Comparison of ENCODE assay signal across 7 mouse cellular contexts in genomic region chrX:134648031-134648692, GRCm38 (mm10). TPM values are rescaled to one million over a fixed set of nuclear protein-coding genes. Genes with fewer than 3 reads are reported as not detected.
DNase-seq lines count a peak whose midpoint lies in the region; ATAC-seq lines count a peak whose summit lies in the region.

No protein-coding gene starts in this region.

- H3K27ac ChIP-seq in intestine, embryonic 16.5 days (ENCODE audit: low read length): no peak overlapping the region
- H3K27ac ChIP-seq in midbrain, embryonic 11.5 days (ENCODE audit: low read depth, low read length): no peak overlapping the region

- WGBS in intestine, embryonic 16.5 days: 21% methylated on average over 11 of the region's 11 CpGs
- 24% methylated on average over 11 of the region's 11 CpGs for WGBS in midbrain, embryonic 11.5 days

- no peak overlapping the region for H3K4me3 ChIP-seq in intestine, embryonic 16.5 days (ENCODE audit: low read length)
- no peak overlapping the region for H3K4me3 ChIP-seq in midbrain, embryonic 11.5 days (ENCODE audit: low read depth, low read length)

- H3K36me3 ChIP-seq in intestine, embryonic 16.5 days (ENCODE audit: control insufficient read depth, insufficient read depth, low read length): no peaks in the 10 kb centered on the region
- no peaks in the 10 kb centered on the region for H3K36me3 ChIP-seq in midbrain, embryonic 11.5 days (ENCODE audit: control insufficient read depth, insufficient read depth, low read length)

- DNase-seq in adipocyte (ENCODE audit: low spot score): peak; percentile 89
- peak; percentile 62 for DNase-seq in gastrocnemius, postnatal 14 days
- peak; percentile 68 to 76 for DNase-seq in left cerebral cortex, postnatal 10 days (ENCODE audit: extremely low spot score in 1 of 2, low spot score in 2 of 2)
- DNase-seq in midbrain, embryonic 11.5 days (ENCODE audit: low spot score, missing footprints): peak; percentile 98
- peak; percentile 81 for DNase-seq in right cerebral cortex, postnatal 4 days

- no peak overlapping the region for H3K9ac ChIP-seq in intestine, embryonic 16.5 days (ENCODE audit: low read depth, low read length)
- H3K9ac ChIP-seq in midbrain, embryonic 11.5 days (ENCODE audit: low read length): no peak overlapping the region

- intact Hi-C loops in gastrocnemius, postnatal 14 days (cut with DNase I; ENCODE audit: low total_unique reads): no loop called here
- intact Hi-C loops in left cerebral cortex, postnatal 10 days (cut with DNase I): loop anchor here (5.0 kb wide), 1 partner anchor 69 kb away; the partner anchor contains the start of gene Armcx1

- H3K9me3 ChIP-seq in intestine, embryonic 16.5 days (ENCODE audit: control insufficient read depth, low read length): no peaks in the 10 kb centered on the region
- H3K9me3 ChIP-seq in midbrain, embryonic 11.5 days (ENCODE audit: control insufficient read depth, low read length): no peaks in the 10 kb centered on the region

- no peaks in the 10 kb centered on the region for H3K4me1 ChIP-seq in intestine, embryonic 16.5 days (ENCODE audit: control insufficient read depth, insufficient read depth, low read length)
- H3K4me1 ChIP-seq in midbrain, embryonic 11.5 days (ENCODE audit: control insufficient read depth, insufficient read depth, low read length): no peaks in the 10 kb centered on the region

- ATAC-seq in common myeloid progenitor, adult 5-6 weeks (replicated peaks; ENCODE audit: low read depth, poor library complexity, severe bottlenecking): peak; percentile 89
- ATAC-seq in intestine, embryonic 16.5 days: peak; percentile 73
- ATAC-seq in midbrain, embryonic 11.5 days (ENCODE audit: low FRiP score): peak; percentile 72; the same call in 1 of the 2 replicates

- H3K27me3 ChIP-seq in intestine, embryonic 16.5 days (replicated peaks; ENCODE audit: control insufficient read depth, insufficient read depth, low read length): no peaks in the 10 kb centered on the region
- no peaks in the 10 kb centered on the region for H3K27me3 ChIP-seq in midbrain, embryonic 11.5 days (ENCODE audit: control insufficient read depth, insufficient read depth, low read length)

- no peak overlapping the region for H3K4me2 ChIP-seq in intestine, embryonic 16.5 days (ENCODE audit: low read depth, low read length)
- H3K4me2 ChIP-seq in midbrain, embryonic 11.5 days: no peak overlapping the region

RNA-seq across cellular contexts. Expression of gene Armcx4, which starts 38.2 kb away (rescaled TPM):
- total RNA-seq in common myeloid progenitor, adult 5-6 weeks (2017): 7.9 and 8.1 TPM in 2 replicates
- 10 to 100 TPM; 13.2 to 20.1 TPM for total RNA-seq in gastrocnemius, postnatal 14 days (2021)
- polyA plus RNA-seq in intestine, embryonic 16.5 days (2015; fragmentation: Nextera tagmentation; extraction: Ambion mirVana): 1.8 and 2.1 TPM in 2 replicates
- 10 to 100 TPM; 51.3 to 51.5 TPM for total RNA-seq in left cerebral cortex, postnatal 10 days (2021)
- polyA plus RNA-seq in midbrain, embryonic 11.5 days (2014; fragmentation: Nextera tagmentation; extraction: Ambion mirVana): 6.9 and 7.6 TPM in 2 replicates

RNA-seq across cellular contexts. Expression of gene Hnrnph2, which starts 47.2 kb away (rescaled TPM):
- 169 and 185 TPM in 2 replicates for total RNA-seq in common myeloid progenitor, adult 5-6 weeks (2017)
- 10 to 100 TPM; 49.6 to 52.6 TPM for total RNA-seq in gastrocnemius, postnatal 14 days (2021)
- 128 and 130 TPM in 2 replicates for polyA plus RNA-seq in intestine, embryonic 16.5 days (2015; fragmentation: Nextera tagmentation; extraction: Ambion mirVana)
- total RNA-seq in left cerebral cortex, postnatal 10 days (2021): 100 to 1,000 TPM; 132 to 133 TPM
- polyA plus RNA-seq in midbrain, embryonic 11.5 days (2014; fragmentation: Nextera tagmentation; extraction: Ambion mirVana): 179 and 184 TPM in 2 replicates

RNA-seq across cellular contexts. Expression of gene Gla, which starts 47.2 kb away (rescaled TPM):
- 7.4 and 9.5 TPM in 2 replicates for total RNA-seq in common myeloid progenitor, adult 5-6 weeks (2017)
- total RNA-seq in gastrocnemius, postnatal 14 days (2021): 1 to 10 TPM; 1.8 TPM
- 9.9 and 14.1 TPM in 2 replicates for polyA plus RNA-seq in intestine, embryonic 16.5 days (2015; fragmentation: Nextera tagmentation; extraction: Ambion mirVana)
- total RNA-seq in left cerebral cortex, postnatal 10 days (2021): 1 to 10 TPM; 8.8 to 9.2 TPM
- 3.5 and 4.7 TPM in 2 replicates for polyA plus RNA-seq in midbrain, embryonic 11.5 days (2014; fragmentation: Nextera tagmentation; extraction: Ambion mirVana)
